Mouse (Mus musculus) hindbrain, embryonic 16.5 days (tissue): Measurements from ENCODE around the gene Sfpq. TPM values are rescaled to one million over a fixed set of nuclear protein-coding genes. Genes with fewer than 3 reads are reported as not detected.

Source experiments
- ATAC-seq: fragments of 200-750 bp; cut with Nextera tagmentation; 2 replicates; pipeline ENCODE4 v1.8.0; 2017; ENCODE audit warnings: moderate TSS enrichment, moderate library complexity
- H3K27ac ChIP-seq: fragments of 300-500 bp; sonication (generic); 2 replicates; pipeline ENCODE4 v1.5.1; 2014; ENCODE audit warnings: low read depth, mild to moderate bottlenecking, control low read depth, low read length, moderate library complexity
- H3K27me3 ChIP-seq: fragments of 300-500 bp; sonication (generic); replicated peaks from 2 replicates; pipeline ENCODE4 v1.6.1; 2014; ENCODE audit warnings: low read length; ENCODE audit not compliant: control insufficient read depth, insufficient read depth
- H3K36me3 ChIP-seq: fragments of 300-500 bp; sonication (generic); 2 replicates; pipeline ENCODE4 v1.6.1; 2014; ENCODE audit warnings: mild to moderate bottlenecking, low read length, moderate library complexity, mixed read lengths; ENCODE audit not compliant: control insufficient read depth, insufficient read depth
- H3K4me1 ChIP-seq: fragments of 300-500 bp; sonication (generic); 2 replicates; pipeline ENCODE4 v1.6.1; 2014; ENCODE audit warnings: low read depth, low read length; ENCODE audit not compliant: control insufficient read depth, insufficient read depth
- H3K4me2 ChIP-seq: fragments of 300-500 bp; sonication (generic); 2 replicates; pipeline ENCODE4 v1.6.1; 2014; ENCODE audit warnings: mild to moderate bottlenecking, low read length, control low read depth, moderate library complexity
- H3K4me3 ChIP-seq: fragments of 300-500 bp; sonication (generic); 2 replicates; pipeline ENCODE4 v1.5.1; 2014; ENCODE audit warnings: mild to moderate bottlenecking, low read length, control low read depth, moderate library complexity
- H3K9ac ChIP-seq: fragments of 300-500 bp; sonication (generic); 2 replicates; pipeline ENCODE4 v1.6.1; 2014; ENCODE audit warnings: low read depth, mild to moderate bottlenecking, control low read depth, low read length, moderate library complexity
- H3K9me3 ChIP-seq: fragments of 300-500 bp; sonication (generic); 2 replicates; pipeline ENCODE4 v1.6.1; 2014; ENCODE audit warnings: mild to moderate bottlenecking, low read length, moderate library complexity; ENCODE audit not compliant: control insufficient read depth
- WGBS: fragments of 180-500 bp; shearing (Covaris S2); extraction: QIAGEN DNeasy Blood & Tissue Kit; methylation state at CpG from one replicate; pipeline ENCODE4 v1.1.7; 2014; 5-methylcytosine and 5-hydroxymethylcytosine counted together
- polyA plus RNA-seq: library from polyadenylated mRNA; unstranded; fragments of >200 nt; fragmentation: Nextera tagmentation; extraction: Ambion mirVana; gene quantifications from 2 replicates; pipeline ENCODE4 v1.2.1, GENCODE M21; 2015

Gene Sfpq
- polyA plus RNA-seq, 1 experiment from 2014 or later = 46.2 TPM

- H3K9me3 ChIP-seq = no peaks in the 10 kb centered on the region
- H3K4me3 ChIP-seq = peak overlapping the region; percentile 99
- peaks cover 33% of the 10 kb centered on the region for H3K4me1 ChIP-seq
- ATAC-seq = no peak
- H3K27me3 ChIP-seq = no peaks in the 10 kb centered on the region
- peak overlapping the region; percentile 97 for H3K4me2 ChIP-seq
- WGBS = under 1% methylated on average over 9 of the region's 9 CpGs
- H3K36me3 ChIP-seq = peaks cover 23% of the 10 kb centered on the region
- H3K9ac ChIP-seq = peak overlapping the region; percentile 100
- no peak overlapping the region for H3K27ac ChIP-seq
Observed at GRCm38 (mm10) chr4:127023201-127023600, 2.1 kb downstream of the Sfpq start.

GRCm38 (mm10) chr4:127024240-127024639 lies 3.1 kb downstream of the Sfpq start:
- Histone ChIP-seq H3K27ac (no peak overlapping the region), H3K36me3 (peaks cover 27% of the 10 kb centered on the region), H3K4me2 (peak overlapping the region; percentile 97), H3K4me1 (peaks cover 33% of the 10 kb centered on the region), H3K9me3 (no peaks in the 10 kb centered on the region), H3K27me3 (no peaks in the 10 kb centered on the region), H3K9ac (peak overlapping the region; percentile 22; the same call in 1 of the 2 replicates), H3K4me3 (peak overlapping the region; percentile 99)
- ATAC-seq = no peak
- WGBS = 23% methylated on average over 1 of the region's 1 CpGs

- no peaks in the 10 kb centered on the region for H3K9me3 ChIP-seq
- H3K27ac ChIP-seq = no peak overlapping the region
- H3K4me3 ChIP-seq = no peak overlapping the region
- peaks cover 40% of the 10 kb centered on the region for H3K36me3 ChIP-seq
- H3K4me1 ChIP-seq = peaks cover 29% of the 10 kb centered on the region
- no peak overlapping the region for H3K4me2 ChIP-seq
- 87% methylated on average over 4 of the region's 4 CpGs for WGBS
- no peak for ATAC-seq
- H3K9ac ChIP-seq = no peak overlapping the region
- no peaks in the 10 kb centered on the region for H3K27me3 ChIP-seq
Observed at GRCm38 (mm10) chr4:127026826-127027225, 5.7 kb downstream of the Sfpq start.

GRCm38 (mm10) chr4:127027228-127028190 lies 6.4 kb downstream of the Sfpq start:
- no peaks in the 10 kb centered on the region for H3K9me3 ChIP-seq

GRCm38 (mm10) chr4:127037158-127037557 lies 16.0 kb downstream of the Sfpq start:
- Histone ChIP-seq H3K4me1 (peaks cover 3% of the 10 kb centered on the region; the same call in 1 of the 2 replicates), H3K9me3 (no peaks in the 10 kb centered on the region), H3K4me2 (no peak overlapping the region), H3K27me3 (no peaks in the 10 kb centered on the region), H3K27ac (no peak overlapping the region), H3K4me3 (no peak overlapping the region), H3K9ac (no peak overlapping the region), H3K36me3 (peaks cover 43% of the 10 kb centered on the region)
- no peak for ATAC-seq
- 95% methylated on average over 3 of the region's 3 CpGs for whole genome bisulfite sequencing

More at GRCm38 (mm10) chr4:127027228-127028190, 6.4 kb downstream of the Sfpq start:
- Histone ChIP-seq H3K36me3 (peaks cover 45% of the 10 kb centered on the region), H3K4me3 (no peak overlapping the region), H3K27ac (no peak overlapping the region), H3K4me1 (peaks cover 29% of the 10 kb centered on the region), H3K9ac (no peak overlapping the region), H3K4me2 (no peak overlapping the region), H3K27me3 (no peaks in the 10 kb centered on the region)
- 58% methylated on average over 4 of the region's 4 CpGs for WGBS
- no peak for ATAC-seq

GRCm38 (mm10) chr4:127037908-127038827 lies 17.0 kb downstream of the Sfpq start:
- Histone ChIP-seq H3K4me2 (no peak overlapping the region), H3K4me3 (no peak overlapping the region), H3K27me3 (no peaks in the 10 kb centered on the region), H3K9ac (no peak overlapping the region), H3K4me1 (peaks cover 3% of the 10 kb centered on the region; the same call in 1 of the 2 replicates), H3K9me3 (no peaks in the 10 kb centered on the region), H3K36me3 (peaks cover 35% of the 10 kb centered on the region), H3K27ac (no peak overlapping the region)
- 85% methylated on average over 8 of the region's 8 CpGs for WGBS
- no peak for ATAC-seq

- Histone ChIP-seq H3K4me1 (peaks cover 3% of the 10 kb centered on the region; the same call in 1 of the 2 replicates), H3K27ac (no peak overlapping the region), H3K36me3 (peaks cover 30% of the 10 kb centered on the region), H3K9me3 (no peaks in the 10 kb centered on the region), H3K9ac (no peak overlapping the region), H3K27me3 (no peaks in the 10 kb centered on the region), H3K4me3 (no peak overlapping the region), H3K4me2 (no peak overlapping the region)
- 0 out of 2 replicates have a peak, but pooled peaks have one; percentile 52 for ATAC-seq
- 87% methylated on average over 3 of the region's 3 CpGs for WGBS
Observed at GRCm38 (mm10) chr4:127038828-127039349, 17.8 kb downstream of the Sfpq start.

- no peak overlapping the region for H3K9ac ChIP-seq
- no peaks in the 10 kb centered on the region for H3K4me1 ChIP-seq
- 0 out of 2 replicates have a peak, but pooled peaks have one; percentile 34 for ATAC-seq
- peaks cover 30% of the 10 kb centered on the region for H3K36me3 ChIP-seq
- H3K27me3 ChIP-seq = no peaks in the 10 kb centered on the region
- 73% methylated on average over 3 of the region's 3 CpGs for WGBS
- no peak overlapping the region for H3K27ac ChIP-seq
- no peak overlapping the region for H3K4me2 ChIP-seq
- no peaks in the 10 kb centered on the region for H3K9me3 ChIP-seq
- no peak overlapping the region for H3K4me3 ChIP-seq
Observed at GRCm38 (mm10) chr4:127039871-127040483, 18.9 kb downstream of the Sfpq start.
